Mouse (Mus musculus) Patski (cell line): ENCODE measurements at regions not wholly inside any gene's neighbourhood (a gene's known extent, or its start where the extent isn't known, plus 50 kb on each side); places are given as distances from the start of the nearest gene placed in this dataset.
A peak's percentile ranks its signal among the peaks of the same experiment; 100 is the strongest.

Experiments used
- ATAC-seq: fragments of 100-300 bp; one replicate; pipeline ENCODE4 v1.8.0; 2021
- CTCF ChIA-PET: fragments of 350-600 bp; sonication (Branson Sonifier 250); formaldehyde crosslinking; loops from one replicate; lab custom pipeline; 2022; ENCODE audit warnings: inconsistent platforms; lab: Charles Lee
- POLR2A ChIA-PET: fragments of 350-600 bp; sonication (Branson Sonifier 250); formaldehyde crosslinking; loops from one replicate; lab custom pipeline; 2022; ENCODE audit warnings: antibody characterized with exemption, inconsistent platforms; lab: Charles Lee
- DNase-seq: peaks from one replicate; pipeline ENCODE4 v3.0.0-alpha.2; 2011; ENCODE audit warnings: low read depth, low spot score
- H3K27me3 ChIP-seq: fragments of 371-371 bp; one replicate; pipeline ENCODE4 v1.5.1; 2021
- CTCF ChIP-seq: fragments of 100-300 bp; IDR thresholded peaks from one replicate; pipeline ENCODE4 v1.5.1; 2021
- in situ Hi-C: fragments of 300-500 bp; cut with MboI; formaldehyde crosslinking; loops from 3 replicates; pipeline ENCODE4 v1.11.1; 2018; ENCODE audit warnings: low pct_unique_long_range_greater_than_20kb, mixed read lengths

DNA sequence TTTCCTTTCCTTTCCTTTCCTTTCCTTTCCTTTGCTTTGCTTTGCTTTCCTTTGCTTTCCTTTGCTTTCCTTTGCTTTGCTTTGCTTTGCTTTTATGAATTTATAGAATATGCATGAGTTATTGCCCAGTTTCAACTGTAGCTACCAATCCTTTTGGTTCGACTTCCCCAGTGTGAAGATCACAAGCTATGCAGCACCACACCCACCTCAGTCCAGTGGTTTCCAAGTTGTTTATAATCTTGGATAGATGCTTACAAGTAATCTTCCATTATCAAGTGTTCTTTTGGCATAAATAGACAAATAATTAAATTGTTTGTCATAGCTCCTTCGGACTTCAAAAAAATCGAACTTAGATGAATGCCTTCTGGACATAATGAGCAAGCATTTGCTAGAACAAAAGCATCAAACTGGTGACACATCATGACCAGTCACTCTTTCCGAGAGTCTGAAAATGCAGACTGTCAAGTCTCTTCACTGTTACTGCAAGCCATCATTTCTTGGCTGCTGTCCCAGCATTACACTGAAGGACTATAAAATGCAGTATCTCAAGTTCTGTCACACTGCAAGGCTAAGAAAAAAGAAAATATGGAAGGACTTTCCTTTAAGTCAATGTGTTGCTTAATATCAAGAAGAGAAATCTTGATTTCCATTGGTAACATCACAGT, 1169.1 kb downstream of the Zfp704 start:
- H3K27me3 ChIP-seq: no peaks in the 10 kb centered on the region
- ChIA-PET CTCF (interaction anchor here (1.0 to 1.1 kb wide), 2 partner anchors 28 to 779 kb away, joined by 3 read pairs; no protein-coding TSS in a partner anchor), POLR2A (no interaction called here)
- no peak for TF ChIP-seq CTCF
- DNase-seq (peak; percentile 60), ATAC-seq (no peak)
- in situ Hi-C loops: no loop called here
